Mouse (Mus musculus) heart, adult 9 months (tissue): ENCODE data around the gene Rhpn2.

Source experiments
- DNase-seq, 2 experiments: peaks; one replicate each; pipeline ENCODE4 v3.0.0; 2022; ENCODE audit warnings: low spot score in 2 of 2

Rhpn2 gene

DNA sequence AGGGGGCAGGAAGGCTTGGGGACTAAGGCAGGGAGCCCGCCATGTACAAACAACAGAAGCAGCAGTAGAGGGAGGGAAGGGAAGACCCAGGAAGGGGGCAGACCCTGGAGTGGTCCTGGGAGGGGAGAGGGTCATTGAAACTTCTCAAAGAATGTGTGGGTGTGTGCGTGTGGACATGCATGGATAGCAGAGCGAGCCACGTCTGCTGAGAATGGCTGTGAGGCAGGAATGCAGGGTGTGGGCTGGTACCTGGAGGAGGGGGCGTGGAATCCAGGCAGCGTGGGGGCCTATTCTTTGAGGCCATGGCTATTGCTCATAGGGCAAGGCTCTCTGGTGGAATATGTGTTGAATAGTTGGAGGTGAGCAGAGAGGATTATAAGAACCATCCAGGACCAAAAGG lies 54.7 kb downstream of the Rhpn2 start:
- no peak for DNase-seq

DNA sequence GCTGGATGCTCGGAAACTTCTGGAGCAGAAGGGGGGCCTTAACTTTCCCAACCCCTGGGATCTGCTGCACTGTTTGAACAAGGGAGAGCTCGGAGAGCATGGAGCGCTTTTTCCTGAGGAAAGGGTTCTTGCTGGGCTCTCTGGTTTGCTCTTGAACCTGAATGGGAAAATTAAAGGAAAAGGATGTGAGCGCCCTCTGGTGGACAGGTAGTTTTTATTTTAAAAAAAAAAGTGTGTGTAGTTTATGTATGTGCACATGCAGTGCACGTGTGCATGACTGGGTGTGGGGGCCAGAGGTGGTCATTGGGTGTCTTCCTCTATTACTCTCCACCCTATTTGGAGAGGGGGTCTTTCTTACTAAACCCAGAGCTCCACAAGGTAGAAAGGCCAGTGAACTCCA lies 59.0 kb downstream of the Rhpn2 start:
- peak in 1 of 2 experiments; percentile 10 for DNase-seq

DNA sequence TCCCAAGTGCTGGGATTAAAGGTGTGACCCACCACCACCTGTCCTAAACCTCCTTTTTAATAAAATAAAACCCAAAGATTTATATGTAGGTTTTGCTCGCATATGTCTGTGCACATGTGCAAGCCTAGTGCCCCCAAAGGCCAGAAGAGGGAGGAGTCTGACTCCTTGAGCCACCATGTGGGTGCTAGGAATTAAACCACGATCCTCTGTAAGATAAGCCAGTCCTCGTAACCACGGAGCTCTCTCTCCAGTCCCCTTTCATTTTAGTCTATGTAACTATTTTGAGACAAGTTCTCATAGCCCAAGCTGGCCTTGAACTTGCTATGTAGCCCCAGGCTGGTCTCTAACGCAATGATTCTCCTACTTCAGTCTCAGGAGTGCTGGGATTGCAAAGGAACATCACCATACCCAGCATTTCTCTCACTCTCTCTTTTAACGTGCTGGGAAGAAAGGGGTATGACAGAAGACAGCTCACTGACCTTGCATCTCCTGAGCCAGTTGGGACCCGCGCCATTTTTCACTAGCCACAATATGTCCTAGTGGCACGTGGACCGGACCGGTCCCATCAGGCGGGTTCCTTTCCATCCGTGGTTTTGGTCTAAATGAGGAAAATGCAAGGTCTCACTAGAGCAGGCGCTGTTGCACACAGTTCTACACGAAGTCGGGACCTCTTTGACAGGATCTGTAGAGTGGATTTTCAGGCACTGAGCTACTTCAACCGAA lies 61.9 kb downstream of the Rhpn2 start:
- peak; percentile 5 to 13 for DNase-seq

DNA sequence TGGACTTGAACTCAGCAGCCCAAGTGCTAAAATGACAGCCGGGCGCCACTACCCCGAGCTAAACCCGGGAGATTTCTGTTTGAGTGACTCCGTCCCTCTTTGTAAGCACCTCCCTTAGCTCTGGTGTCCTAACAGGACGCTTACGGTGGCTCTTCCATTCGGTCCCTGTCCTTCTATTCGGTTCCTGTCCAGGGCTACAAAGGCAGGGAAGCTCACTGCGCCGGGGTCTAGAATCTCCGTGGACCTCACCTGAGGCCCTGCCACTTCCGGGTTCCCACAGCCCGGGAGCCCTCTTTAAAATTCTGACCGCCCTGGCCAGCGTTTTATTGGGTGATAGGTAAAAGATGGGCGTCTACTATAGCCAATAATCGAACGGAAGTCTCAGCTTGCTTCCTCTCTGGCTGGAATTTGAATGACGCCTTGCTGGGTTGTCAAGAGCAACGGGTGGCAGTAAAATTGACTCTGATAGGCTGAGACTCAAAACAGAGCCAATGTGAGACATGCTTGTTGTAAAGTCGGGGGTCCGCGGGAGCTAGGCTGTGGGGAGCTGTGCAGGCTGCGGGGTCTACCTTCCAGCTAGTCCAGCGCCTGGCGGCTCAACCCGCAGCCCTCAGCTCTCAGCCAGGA lies 62.7 kb downstream of the Rhpn2 start, which contains the start of the genes Faap24 and Cep89:
Gene Faap24, minus strand, starts transcription at position 295 of the 627 bp plus-strand sequence.
Gene Cep89, plus strand, starts transcription at position 494 of the 627 bp plus-strand sequence.
- DNase-seq = peak; percentile 98 to 99

DNA sequence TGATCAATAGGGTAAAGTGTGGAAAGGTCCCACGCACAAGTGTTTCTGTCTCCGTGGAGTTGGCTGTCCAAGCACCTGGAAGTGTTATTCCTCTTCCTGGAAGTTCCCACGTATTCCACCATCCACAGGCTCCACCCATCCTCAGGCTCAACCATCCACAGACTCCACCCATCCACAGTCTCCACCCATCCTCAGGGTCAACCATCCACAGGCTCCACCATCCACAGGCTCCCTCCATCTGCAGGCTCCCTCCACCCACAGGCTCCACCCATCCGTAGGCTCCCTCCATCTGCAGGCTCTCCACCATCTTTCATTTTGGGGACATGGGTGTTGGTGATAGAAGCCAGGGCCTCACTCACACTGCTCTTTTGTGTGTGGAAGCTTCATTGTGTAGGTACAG lies 67.2 kb downstream of the Rhpn2 start:
- no peak for DNase-seq

DNA sequence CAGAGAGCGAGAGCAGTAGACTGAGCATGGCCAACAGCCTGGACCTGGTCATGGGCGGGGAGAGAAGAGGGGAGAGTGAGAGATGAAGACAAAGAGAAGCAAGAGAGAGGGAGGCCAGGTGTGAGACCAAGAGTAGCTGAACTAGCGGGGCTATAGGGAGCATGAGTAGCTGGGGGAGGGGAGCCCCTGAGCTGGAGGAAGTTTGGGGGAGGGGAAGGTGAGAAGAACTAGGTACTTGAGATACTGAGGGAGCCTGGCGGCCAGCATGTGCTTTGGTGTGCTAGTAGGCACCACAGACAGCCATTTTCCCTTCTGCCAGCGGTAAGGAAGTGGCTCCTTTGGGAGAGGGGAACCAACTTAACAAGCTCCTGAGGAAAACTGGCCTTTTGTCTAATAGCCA lies 81.3 kb downstream of the Rhpn2 start:
- no peak for DNase-seq

DNA sequence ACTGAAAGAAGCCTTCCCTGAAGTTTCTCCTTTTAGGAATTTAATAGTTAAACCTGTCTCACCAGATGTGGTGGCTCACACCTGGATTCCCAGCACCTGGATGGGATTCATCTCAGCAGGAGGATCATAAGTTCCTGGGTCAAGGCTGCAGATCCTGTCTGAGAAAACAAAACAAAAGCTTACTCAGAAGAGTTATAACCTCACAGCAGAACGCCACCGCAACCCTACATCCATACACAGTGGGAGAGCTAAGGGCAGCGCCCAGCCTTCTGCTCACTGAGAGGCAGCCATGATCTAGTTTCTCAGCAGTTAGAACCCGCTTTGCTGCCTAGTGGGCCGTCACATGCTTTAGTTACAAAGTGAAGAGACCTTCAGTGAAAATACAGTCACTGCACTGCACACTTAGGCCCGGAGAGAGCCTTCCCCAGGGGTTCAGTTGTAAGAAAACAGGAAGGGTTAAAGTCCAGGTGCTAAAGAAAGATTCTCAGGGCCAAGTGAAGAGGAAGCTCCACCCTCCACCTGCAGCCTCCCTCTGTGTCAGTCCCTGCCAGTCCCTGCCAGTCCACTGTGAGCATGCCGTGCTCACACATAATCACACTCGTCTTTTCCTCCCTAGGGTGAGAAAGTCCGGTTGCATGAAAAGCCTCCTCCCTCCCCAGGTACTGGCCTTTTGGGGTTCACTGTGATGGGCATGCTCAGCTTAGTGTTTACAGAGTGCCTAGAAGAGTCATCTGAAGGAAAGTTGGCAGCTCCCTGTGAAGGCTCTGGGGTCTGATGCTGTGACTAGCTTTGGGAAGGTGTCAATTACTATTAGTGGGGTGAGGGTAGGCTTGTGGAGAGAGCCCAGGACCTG lies 82.1 kb downstream of the Rhpn2 start:
- DNase-seq = no peak

DNA sequence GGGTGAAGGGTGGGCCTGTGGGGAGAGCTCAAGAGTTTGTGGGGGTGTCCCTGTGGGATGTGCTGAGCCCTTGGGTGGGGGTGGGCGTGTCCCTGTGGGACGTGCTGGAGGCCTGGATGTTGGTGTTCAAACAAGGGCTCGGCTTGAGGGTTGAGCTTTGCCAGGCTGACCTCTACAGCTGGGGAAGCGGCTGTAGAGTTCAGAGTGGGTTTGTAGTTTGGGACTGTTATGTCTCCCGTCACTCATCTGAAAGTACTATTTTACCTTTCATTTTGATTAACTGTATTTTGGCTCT lies 82.6 kb downstream of the Rhpn2 start:
- DNase-seq = no peak

DNA sequence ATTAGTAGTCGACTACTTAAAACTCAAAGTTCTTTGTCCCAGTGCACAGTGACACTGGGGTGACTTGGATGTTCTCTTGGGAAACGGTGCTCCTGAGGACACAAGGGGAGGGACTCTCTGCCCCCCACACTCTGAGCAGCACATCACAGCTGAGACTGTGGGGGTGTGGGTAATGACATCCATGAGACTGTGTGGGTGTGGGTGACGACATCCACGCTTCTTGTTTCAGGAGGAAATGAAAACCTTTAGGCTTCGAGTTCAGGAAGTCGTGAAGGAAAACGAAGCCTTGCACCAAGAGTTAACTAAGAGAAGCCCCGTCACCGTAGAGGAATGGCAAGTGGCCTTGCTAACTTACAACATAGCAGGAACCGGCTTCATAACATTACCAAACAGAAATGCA lies 89.1 kb downstream of the Rhpn2 start:
- DNase-seq = no peak

DNA sequence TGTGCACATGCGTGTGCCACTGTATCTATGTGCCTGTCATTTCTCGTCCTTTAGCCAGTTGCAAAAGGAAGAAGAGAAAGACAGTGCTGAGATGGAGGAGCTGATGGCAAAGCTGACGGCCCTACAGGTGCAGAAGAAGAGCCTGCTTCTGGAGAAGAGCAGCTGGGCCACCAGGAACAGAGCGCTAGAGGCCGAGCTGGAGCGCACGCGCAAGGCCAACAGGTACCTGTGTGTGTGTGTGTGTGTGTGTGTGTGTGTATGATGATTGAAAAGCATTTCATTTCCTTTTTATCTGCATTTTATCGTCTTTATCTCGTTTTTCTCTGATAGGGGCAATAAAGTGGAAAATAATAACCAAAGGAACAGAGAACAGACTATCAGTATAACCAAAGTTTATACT lies 94.2 kb downstream of the Rhpn2 start:
- no peak for DNase-seq

DNA sequence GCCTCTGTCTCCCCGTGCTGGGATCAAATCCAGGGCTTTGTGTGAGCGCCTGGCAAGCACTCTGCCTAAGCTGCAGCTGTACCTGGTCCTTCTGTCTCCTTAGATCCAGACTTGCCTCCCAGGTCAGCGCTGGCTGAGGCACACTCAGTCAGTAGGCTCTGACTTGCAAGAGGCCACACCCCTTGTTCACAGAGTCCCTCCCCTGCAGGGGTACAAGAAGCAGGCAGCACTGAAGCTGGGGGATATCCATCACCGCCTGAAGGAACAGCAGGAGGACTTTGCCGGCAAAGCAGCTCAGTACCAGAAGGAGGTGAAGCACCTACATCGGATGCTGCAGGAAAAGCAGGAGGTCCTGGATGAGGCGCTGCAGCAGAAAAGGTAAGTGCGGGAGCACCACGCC lies 101.3 kb downstream of the Rhpn2 start:
- DNase-seq = no peak
